Mouse (Mus musculus) spleen, postnatal 36 days (tissue): ENCODE measurements at regions not wholly inside any gene's neighbourhood (a gene's known extent, or its start where the extent isn't known, plus 50 kb on each side); places are given as distances from the start of the nearest gene placed in this dataset.
A peak's percentile ranks its signal among the peaks of the same experiment; 100 is the strongest.

ENCODE experiments used
- DNase-seq, 2 experiments: peaks; one replicate each; pipeline ENCODE4 v3.0.0; 2022; ENCODE audit warnings: low spot score in 2 of 2, mixed read lengths in 1 of 2

- DNase-seq, result no peak
Measured at GRCm38 (mm10) chrX:99415701-99416100, 55.4 kb downstream of the Pja1 start.

GRCm38 (mm10) chrX:99410942-99411341 lies 60.1 kb downstream of the Pja1 start:
- DNase-seq, result no peak

GRCm38 (mm10) chrX:99409858-99410257 lies 61.2 kb downstream of the Pja1 start:
- no peak for DNase-seq

- DNase-seq, result no peak
Measured at GRCm38 (mm10) chrX:99409331-99409730, 61.7 kb downstream of the Pja1 start.

- DNase-seq, result no peak
Measured at GRCm38 (mm10) chrX:99408804-99409203, 62.3 kb downstream of the Pja1 start.

- no peak for DNase-seq
Measured at GRCm38 (mm10) chrX:99405843-99406242, 65.2 kb downstream of the Pja1 start.

GRCm38 (mm10) chrX:99403521-99404149 lies 67.4 kb downstream of the Pja1 start:
- DNase-seq, result no peak

- DNase-seq, result no peak
Measured at GRCm38 (mm10) chrX:99402841-99403520, 68.1 kb downstream of the Pja1 start.

GRCm38 (mm10) chrX:99397344-99397743 lies 73.7 kb downstream of the Pja1 start:
- DNase-seq, result no peak

GRCm38 (mm10) chrX:99396180-99396579 lies 74.9 kb downstream of the Pja1 start:
- DNase-seq, result no peak

- DNase-seq, result no peak
Measured at GRCm38 (mm10) chrX:99395067-99395466, 76.0 kb downstream of the Pja1 start.

GRCm38 (mm10) chrX:99391628-99392027 lies 79.4 kb downstream of the Pja1 start:
- no peak for DNase-seq

- DNase-seq, result no peak
Measured at GRCm38 (mm10) chrX:99390462-99390838, 80.6 kb downstream of the Pja1 start.

GRCm38 (mm10) chrX:99389778-99390461 lies 81.2 kb downstream of the Pja1 start:
- peak in 1 of 2 experiments; percentile 22 for DNase-seq

GRCm38 (mm10) chrX:99370711-99371110 lies 100.4 kb downstream of the Pja1 start:
- no peak for DNase-seq

GRCm38 (mm10) chrX:99369258-99369900 lies 101.7 kb downstream of the Pja1 start:
- no peak for DNase-seq

- DNase-seq, result no peak
Measured at GRCm38 (mm10) chrX:99364072-99364471, 107.0 kb downstream of the Pja1 start.

GRCm38 (mm10) chrX:99360095-99360890 lies 110.8 kb downstream of the Pja1 start:
- DNase-seq, result no peak

- no peak for DNase-seq
Measured at GRCm38 (mm10) chrX:99358784-99359183, 112.3 kb downstream of the Pja1 start.

GRCm38 (mm10) chrX:99358051-99358617 lies 112.9 kb downstream of the Pja1 start:
- no peak for DNase-seq

- DNase-seq, result no peak
Measured at GRCm38 (mm10) chrX:99355128-99355527, 115.9 kb downstream of the Pja1 start.
